Mouse (Mus musculus): ENCODE measurements around the gene Ccdc194. TPM values are rescaled to one million over a fixed set of nuclear protein-coding genes. Genes with fewer than 3 reads are reported as not detected.
A peak's percentile ranks its signal among the peaks of the same experiment; 100 is the strongest.

The Ccdc194 gene
- total RNA-seq, 2 experiments from 2014 or later = not detected

DNA sequence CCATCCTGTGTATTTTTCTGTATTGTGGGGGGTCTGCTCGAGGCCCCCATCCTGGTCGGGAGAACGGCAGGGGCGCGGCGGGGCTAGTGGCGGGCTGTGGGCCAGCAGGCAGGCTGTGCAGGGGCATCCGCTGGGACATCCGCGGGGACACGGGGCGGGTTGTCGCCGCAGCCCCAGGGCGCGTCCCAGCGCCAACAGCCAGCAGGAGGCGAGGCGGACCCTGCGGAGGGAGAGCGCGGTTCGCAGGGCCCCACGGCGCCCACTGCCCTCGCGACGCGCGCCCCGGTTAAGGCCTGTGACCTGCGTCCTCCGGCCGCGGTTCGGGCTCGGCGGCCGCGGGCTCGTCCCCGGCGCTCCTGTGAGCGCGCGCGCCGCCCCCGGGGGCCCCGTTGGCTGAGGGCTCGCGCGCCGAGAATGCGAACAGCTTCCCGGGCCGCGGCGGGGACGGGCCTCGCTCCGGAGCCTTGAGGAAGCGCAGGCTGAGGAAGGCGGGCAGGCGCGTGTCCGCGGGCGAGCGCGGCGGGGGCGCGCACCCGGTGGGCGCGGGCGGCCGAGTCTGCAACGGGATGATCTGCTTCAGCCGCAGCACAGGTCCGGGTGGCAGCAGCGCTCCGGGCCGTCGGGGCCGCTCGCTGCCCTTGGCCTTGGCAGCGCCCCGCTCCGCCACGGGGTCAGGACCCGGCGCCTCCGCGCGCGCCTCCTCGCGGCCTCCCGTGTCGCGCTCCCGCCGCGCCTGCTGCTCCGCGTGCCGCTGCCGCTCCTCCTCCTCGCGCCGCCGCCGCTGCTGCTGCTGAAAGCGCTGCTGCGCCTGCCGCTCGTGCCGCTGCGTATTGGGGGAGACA lies 49.2 kb downstream of the Ccdc194 start:
- DNase-seq (ENCODE audit: low spot score) = peak; percentile 72

DNA sequence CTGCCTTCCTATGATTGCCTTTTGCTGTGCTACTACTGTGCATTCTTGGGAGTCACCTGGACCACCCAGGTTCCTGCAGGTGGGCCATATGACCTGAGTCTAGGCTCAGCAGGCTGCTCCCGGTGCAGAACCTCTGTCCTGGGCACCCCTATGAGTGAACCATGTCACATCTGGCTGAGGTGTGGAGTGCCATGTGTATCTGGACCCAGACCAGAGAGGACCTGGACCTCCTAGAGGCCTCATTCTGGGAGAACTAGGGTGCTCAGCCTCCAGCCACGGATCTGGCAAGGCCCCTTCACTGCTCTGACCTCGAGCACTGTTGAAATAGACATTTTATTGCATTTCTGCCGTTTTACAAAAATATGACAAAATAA lies 49.8 kb downstream of the Ccdc194 start:
- DNase-seq (ENCODE audit: low spot score) = no peak

DNA sequence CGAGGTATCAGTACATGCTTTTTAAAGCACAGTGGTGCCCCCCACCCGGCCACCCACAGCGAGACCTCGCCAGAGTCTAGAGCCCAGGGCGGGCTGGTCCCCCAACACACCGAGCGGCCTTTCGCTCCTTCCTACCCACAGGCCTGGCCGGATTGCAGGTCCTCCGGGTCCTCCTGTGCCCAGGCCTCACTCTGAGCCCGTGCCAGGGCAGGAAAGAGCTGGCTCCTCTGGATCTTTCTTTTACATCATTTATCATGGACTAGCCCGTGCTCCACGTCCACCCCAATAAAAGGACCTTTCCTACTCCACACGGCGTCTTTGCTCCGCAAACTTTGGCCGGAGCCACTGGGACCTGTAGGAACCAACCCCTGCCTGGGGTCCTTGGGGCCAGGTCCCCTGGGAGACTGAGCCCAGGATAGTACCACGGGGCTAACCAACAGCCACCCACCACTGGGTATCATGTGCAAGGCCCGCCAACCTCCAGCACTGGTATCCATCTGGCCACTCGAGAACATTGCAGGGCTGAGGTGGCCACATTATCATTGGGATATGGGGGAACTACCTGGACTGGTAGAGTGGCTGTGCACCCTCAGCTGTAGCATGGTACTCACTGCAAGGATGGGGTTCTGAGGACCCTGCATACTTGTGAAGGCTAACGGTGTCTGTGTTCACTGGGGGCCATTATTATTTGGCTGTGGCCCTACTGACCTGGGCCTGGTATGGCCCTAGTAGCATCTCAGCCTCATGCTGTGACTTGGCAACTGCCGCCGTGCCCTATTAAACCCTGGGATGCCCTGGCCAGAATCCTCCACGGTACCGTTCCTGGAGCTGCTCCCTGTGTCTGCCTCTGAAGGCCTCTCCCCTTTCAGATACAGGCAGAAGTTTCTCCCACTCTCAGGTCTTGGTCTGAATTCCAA lies 50.5 kb downstream of the Ccdc194 start:
- DNase-seq (ENCODE audit: low spot score) = no peak

DNA sequence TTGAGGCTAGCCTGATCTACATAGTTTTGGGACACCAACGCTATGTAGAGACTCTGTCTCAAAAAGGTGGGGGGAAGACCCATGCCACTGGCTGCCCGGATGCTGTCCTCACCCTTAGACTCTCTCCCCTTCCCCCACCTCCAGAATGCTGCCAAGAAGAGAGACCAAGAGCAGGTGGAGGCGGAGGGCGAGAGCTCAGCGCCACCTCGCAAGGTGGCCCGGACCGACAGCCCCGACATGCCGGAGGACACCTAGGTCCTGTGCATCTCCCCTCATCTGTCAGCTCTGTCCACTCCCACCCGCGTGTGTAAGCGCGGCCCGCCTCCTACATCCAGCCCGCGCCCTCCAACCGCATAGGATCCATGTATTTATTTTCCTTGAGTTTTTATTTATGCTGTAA lies 51.2 kb downstream of the Ccdc194 start:
- no peak for DNase-seq (ENCODE audit: low spot score)

DNA sequence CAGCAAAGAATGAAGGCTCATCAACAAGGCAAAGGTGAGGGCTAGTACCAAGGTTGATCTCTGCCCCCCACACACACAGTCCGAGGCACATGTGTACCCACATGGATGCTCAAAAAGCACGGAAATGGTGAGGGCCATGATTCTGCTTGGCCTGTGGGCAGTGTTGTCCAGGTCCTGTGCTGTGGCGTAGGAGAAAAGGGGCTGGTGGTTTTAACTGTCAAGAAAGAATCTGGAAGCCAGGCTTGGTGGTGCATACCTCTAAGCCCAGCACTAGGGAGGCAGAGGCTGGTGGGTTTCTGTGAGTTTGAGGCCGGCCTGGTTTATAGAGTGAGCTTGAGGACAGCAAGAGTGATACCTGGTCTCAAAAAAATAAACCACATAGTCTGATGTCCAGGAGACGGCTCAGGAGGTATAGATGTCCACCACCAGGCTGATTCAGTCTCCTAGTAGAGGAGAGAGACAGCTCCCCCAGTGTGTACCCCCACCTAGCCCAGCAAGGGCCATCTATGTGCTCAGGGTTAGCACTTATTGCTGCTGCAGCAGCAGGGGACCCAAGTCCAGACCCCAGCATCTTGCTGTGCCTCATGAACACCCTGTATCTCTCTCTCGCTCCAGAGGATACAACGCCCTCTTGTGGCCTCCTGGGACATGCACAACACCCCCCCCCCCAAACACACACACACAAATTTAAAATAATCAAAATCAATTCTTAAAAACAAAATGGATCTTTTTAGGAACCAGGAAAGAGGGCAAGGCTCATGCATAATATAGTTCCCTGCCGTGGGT lies 52.7 kb downstream of the Ccdc194 start:
- DNase-seq (ENCODE audit: low spot score) = no peak

DNA sequence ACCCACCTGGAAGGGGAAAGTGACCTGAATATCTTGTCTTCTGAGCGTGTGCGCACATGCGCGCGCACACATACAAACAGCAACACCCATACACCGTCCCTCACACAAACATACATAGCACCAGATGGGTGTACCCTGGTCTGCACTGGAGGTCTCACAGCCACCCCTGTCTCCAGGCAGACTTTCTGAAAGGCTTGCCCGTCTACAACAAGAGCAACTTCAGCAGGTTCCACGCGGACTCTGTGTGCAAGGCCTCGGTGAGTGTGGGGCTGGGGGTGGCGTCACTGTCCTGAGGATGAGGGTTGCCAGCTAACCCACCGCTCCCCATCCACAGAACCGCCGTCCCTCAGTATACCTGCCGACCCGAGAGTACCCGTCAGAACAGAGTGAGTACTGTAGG lies 53.6 kb downstream of the Ccdc194 start:
- no peak for DNase-seq (ENCODE audit: low spot score)

DNA sequence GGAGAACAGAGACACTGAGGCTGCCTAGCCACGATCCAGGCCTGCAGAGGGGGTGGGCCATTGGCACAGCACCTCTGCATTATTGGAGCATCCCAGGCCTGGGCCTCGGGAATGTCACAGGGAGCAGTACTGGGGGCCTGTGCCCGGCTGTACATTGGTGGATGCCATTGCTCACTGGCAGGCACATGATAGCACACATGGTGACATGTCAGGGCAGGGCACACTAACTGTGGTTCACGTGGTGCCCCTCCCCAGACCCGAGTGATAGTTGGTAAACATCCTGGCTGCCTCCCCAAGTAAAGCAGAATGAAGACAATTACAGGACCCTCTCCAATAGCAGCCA lies 54.6 kb downstream of the Ccdc194 start:
- DNase-seq (ENCODE audit: low spot score) = no peak

DNA sequence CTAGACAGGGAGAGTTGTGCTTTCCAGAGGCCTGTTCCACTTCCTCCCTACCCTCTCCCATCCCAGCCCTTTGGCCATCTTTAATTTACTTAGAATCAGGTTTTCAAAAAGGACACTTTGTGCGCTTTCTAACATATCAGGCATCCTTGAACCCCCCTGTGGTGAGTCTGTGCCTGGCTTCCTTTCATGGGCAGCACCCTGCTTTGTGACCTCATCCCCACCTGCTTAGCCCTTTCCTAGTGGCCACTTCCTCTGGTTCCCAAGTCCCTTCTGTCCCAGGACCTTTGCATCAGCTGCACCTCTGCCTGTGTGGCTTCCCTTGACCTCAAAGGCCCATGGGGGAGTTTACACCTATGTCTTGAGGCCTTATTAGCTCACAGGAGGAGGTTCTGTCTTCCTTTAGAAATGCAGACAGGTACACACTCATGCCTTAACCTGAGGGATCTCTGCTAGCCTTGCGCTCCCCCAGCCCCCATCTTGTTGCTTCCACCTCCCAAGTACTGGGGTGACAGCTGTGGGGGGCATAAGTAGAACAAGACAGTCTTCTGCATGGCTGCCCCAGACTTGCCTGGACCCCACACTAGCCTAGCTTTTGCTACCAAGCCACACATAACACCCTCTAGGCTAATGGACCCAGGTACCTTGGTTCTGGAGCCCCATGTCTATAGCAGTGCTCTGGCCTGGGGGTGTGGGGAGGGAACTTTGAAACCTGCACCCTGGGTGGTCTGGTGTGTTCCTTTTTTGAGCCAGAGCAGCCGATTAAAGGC lies 55.2 kb downstream of the Ccdc194 start:
- no peak for DNase-seq (ENCODE audit: low spot score)

Other genes with a start within 250 kb of the Ccdc194 start
- gene Use1, start 158.9 kb downstream of the Ccdc194 start, total RNA-seq (2021) = 100 to 1,000 TPM; 100 to 109 TPM
- 1 to 10 TPM; 6.1 to 6.2 TPM for gene Ocel1, start 154.4 kb downstream of the Ccdc194 start, total RNA-seq (2021)
- gene Nr2f6, start 143.8 kb downstream of the Ccdc194 start, total RNA-seq (2021) = 10 to 100 TPM; 20.8 to 22.4 TPM
- gene Ushbp1, start 129.9 kb downstream of the Ccdc194 start, total RNA-seq (2021) = 1 to 10 TPM; 4.7 to 6.9 TPM
- gene Babam1, start 128.8 kb downstream of the Ccdc194 start, total RNA-seq (2021) = 10 to 100 TPM; 63.4 to 71.9 TPM
- not detected for gene Ankle1, start 119.7 kb downstream of the Ccdc194 start, total RNA-seq (2021)
- 10 to 100 TPM; 22.4 to 28.0 TPM for gene Abhd8, start 62.1 kb downstream of the Ccdc194 start, total RNA-seq (2021)
- 10 to 100 TPM; 65.5 to 71.4 TPM for gene Mrpl34, start 60.8 kb downstream of the Ccdc194 start, total RNA-seq (2021)
- gene Dda1, start 56.5 kb downstream of the Ccdc194 start, total RNA-seq (2021) = 10 to 100 TPM; 28.4 to 31.7 TPM
- gene Ano8, start 39.7 kb downstream of the Ccdc194 start, total RNA-seq (2021) = 10 to 100 TPM; 14.6 to 16.0 TPM
- 10 to 100 TPM; 10.0 to 10.5 TPM for gene Gtpbp3, start 37.6 kb downstream of the Ccdc194 start, total RNA-seq (2021)
- gene Plvap, start 14.0 kb downstream of the Ccdc194 start, total RNA-seq (2021) = 10 to 100 TPM; 11.1 to 12.0 TPM
- gene Bst2, start 11.7 kb upstream of the Ccdc194 start, total RNA-seq (2021) = 1 to 10 TPM; 5.9 to 8.2 TPM
- gene Mvb12a, start 17.2 kb upstream of the Ccdc194 start, total RNA-seq (2021) = 10 to 100 TPM; 22.5 to 24.8 TPM
- not detected for gene Tmem221, start 33.2 kb upstream of the Ccdc194 start, total RNA-seq (2021)
- gene Nxnl1, start 40.9 kb upstream of the Ccdc194 start, total RNA-seq (2021) = not detected
- 10 to 100 TPM; 78.7 to 93.8 TPM for gene Slc27a1, start 43.2 kb upstream of the Ccdc194 start, total RNA-seq (2021)
- gene Pgls, start 66.5 kb upstream of the Ccdc194 start, total RNA-seq (2021) = 10 to 100 TPM; 23.2 to 23.7 TPM
- gene Fam129c, start 71.9 kb upstream of the Ccdc194 start, total RNA-seq (2021) = 1 to 10 TPM in 1 of 2 experiments, under 1 TPM in 1; 0.57 to 1.3 TPM
- gene Colgalt1, start 85.3 kb upstream of the Ccdc194 start, total RNA-seq (2021) = 10 to 100 TPM; 37.3 to 37.4 TPM
- gene Unc13a, start 146.0 kb upstream of the Ccdc194 start, total RNA-seq (2021) = not detected
- 1 to 10 TPM; 1.4 to 2.2 TPM for gene Jak3, start 150.6 kb upstream of the Ccdc194 start, total RNA-seq (2021)
- under 1 TPM; 0.78 TPM for gene Insl3, start 163.5 kb upstream of the Ccdc194 start, total RNA-seq (2021)
- gene B3gnt3, start 176.1 kb upstream of the Ccdc194 start, total RNA-seq (2021) = 1 to 10 TPM; 1.7 to 2.4 TPM
- not detected for gene Fcho1, start 200.0 kb upstream of the Ccdc194 start, total RNA-seq (2021)